Mouse (Mus musculus): ENCODE data around the gene Got1.

The Got1 gene

GRCm38 (mm10) chr19:43524187-43525103 lies at the start of gene Got1:
TSS of gene Got1 (minus strand) at chr19:43524605.
- ChIA-PET CTCF (interaction anchor here in 3 of 4 experiments (0.7 to 1.8 kb wide), 14 partner anchors 22 to 1208 kb away, joined by 3 to 19 read pairs (median 3); partner anchors contain the start of genes Cox15 (in 1 of the 3), Cutc (in 1 of the 3) and Slc25a28 (in 1 of the 3)), POLR2A (interaction anchor here (0.6 to 5.1 kb wide), 56 partner anchors 9 to 1236 kb away, joined by 3 to 45 read pairs (median 4); partner anchors contain the start of genes Slc25a28 (in 3 of the 4), Cnnm1 (in 2 of the 4), Nkx2-3 (in 2 of the 4) and Cox15 (in 1 of the 4))

GRCm38 (mm10) chr19:43570831-43571790 lies 46.7 kb upstream of the Got1 start:
- POLR2A ChIA-PET = interaction anchor here in 3 of 4 experiments (0.5 to 2.0 kb wide), 11 partner anchors 35 to 182 kb away, joined by 3 to 5 read pairs (median 4); partner anchors contain the start of genes Got1 (in 2 of the 3), Slc25a28 (in 2 of the 3), Cox15 (in 1 of the 3) and Cutc (in 1 of the 3)
- CTCF ChIA-PET = interaction anchor here (0.5 to 1.8 kb wide), 40 partner anchors 9 to 1427 kb away, joined by 3 to 12 read pairs (median 4); partner anchors contain the start of gene Got1 (in 1 of the 4)

DNA sequence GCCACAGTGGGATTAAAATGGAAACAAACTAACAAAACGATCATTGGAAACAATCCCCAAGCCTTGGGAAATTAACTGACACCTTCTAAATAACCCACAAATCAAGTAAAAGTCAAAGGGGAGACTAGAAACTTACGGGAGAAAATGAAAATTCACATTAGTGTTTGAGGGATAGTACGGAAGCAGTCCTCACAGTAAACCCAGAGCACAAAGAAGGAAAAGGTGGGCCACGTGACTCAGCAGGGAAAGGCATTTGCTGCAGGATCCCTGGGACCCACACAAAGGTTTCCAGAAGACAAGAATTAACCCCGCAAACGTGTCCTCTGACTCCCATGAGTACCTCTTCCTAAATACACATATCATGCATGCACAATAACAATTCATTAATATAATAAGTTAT lies 44.7 kb upstream of the Got1 start:
- POLR2A ChIA-PET = interaction anchor here in 1 of 4 experiments (1.3 kb wide), 1 partner anchor 48 kb away, joined by 3 read pairs; no protein-coding TSS in a partner anchor
- CTCF ChIA-PET = interaction anchor here in 2 of 4 experiments (0.6 to 1.1 kb wide), 4 partner anchors 37 to 1773 kb away, joined by 3 to 5 read pairs (median 3); no protein-coding TSS in a partner anchor

DNA sequence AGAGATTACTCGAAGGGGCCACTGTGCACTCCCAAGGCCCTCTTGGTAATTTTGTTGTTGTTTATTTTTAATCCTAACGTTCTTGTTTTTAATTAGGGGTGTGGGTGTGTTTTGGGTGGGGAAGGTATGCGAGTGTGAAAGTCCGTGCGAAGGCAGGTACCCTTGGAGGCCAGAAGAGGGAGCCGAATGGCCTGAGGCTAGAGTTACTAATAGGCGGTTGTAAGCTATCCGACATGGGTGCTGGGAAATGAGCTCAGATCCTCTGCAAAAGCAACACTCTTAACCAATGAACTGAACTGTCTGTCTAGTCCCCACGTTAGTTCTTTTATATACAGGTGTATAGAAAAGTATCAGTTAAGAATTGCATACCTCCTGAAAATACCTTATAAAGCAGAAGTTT lies 43.9 kb upstream of the Got1 start:
- CTCF ChIA-PET = interaction anchor here (0.5 to 1.6 kb wide), 15 partner anchors 9 to 1772 kb away, joined by 3 to 8 read pairs (median 4); no protein-coding TSS in a partner anchor

GRCm38 (mm10) chr19:43563166-43563565 lies 38.8 kb upstream of the Got1 start:
- ChIA-PET POLR2A (interaction anchor here in 1 of 4 experiments (0.5 kb wide), 1 partner anchor 83 kb away, joined by 3 read pairs; no protein-coding TSS in a partner anchor), CTCF (interaction anchor here in 2 of 4 experiments (0.6 to 1.4 kb wide), 2 partner anchors 33 to 1690 kb away, joined by 3 read pairs; no protein-coding TSS in a partner anchor)

More for the DNA sequence above, 43.9 kb upstream of the Got1 start:
- POLR2A ChIA-PET = interaction anchor here in 3 of 4 experiments (0.5 to 1.3 kb wide), 5 partner anchors 14 to 107 kb away, joined by 3 to 7 read pairs (median 4); no protein-coding TSS in a partner anchor

GRCm38 (mm10) chr19:43561841-43562240 lies 37.4 kb upstream of the Got1 start:
- CTCF ChIA-PET = interaction anchor here in 1 of 4 experiments (1.0 to 2.1 kb wide), 2 partner anchors 9 to 31 kb away, joined by 4 to 5 read pairs; no protein-coding TSS in a partner anchor
- POLR2A ChIA-PET = interaction anchor here in 1 of 4 experiments (0.5 to 0.6 kb wide), 2 partner anchors 59 to 1735 kb away, joined by 3 to 4 read pairs; no protein-coding TSS in a partner anchor

DNA sequence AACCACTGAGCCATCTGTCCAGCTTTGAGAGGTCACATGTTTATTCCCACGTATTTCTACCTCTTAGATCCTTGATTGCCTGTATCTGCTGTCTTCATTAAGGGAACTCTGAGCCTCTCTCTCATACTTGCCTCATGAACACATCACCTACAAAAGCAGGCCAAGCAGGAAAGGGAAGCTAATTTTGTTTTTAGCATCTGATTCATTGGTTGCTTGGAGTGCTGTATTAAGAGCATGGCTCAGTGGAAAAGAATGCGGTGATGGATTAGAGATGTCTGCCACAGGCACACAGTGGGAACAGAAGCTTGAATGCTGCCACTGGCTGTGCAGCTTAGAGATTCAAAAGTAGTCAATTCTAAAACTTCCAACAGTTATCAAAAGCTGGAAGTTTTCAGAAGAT lies 35.8 kb upstream of the Got1 start:
- CTCF ChIA-PET = interaction anchor here in 1 of 4 experiments (0.9 to 2.1 kb wide), 3 partner anchors 10 to 63 kb away, joined by 3 to 5 read pairs (median 3); no protein-coding TSS in a partner anchor
- POLR2A ChIA-PET = interaction anchor here in 1 of 4 experiments (0.8 kb wide), 1 partner anchor 66 kb away, joined by 3 read pairs; no protein-coding TSS in a partner anchor

GRCm38 (mm10) chr19:43551493-43551890 lies 27.1 kb upstream of the Got1 start:
- CTCF ChIA-PET = interaction anchor here in 1 of 4 experiments (1.2 to 1.5 kb wide), 2 partner anchors 21 to 27 kb away, joined by 3 to 5 read pairs; partner anchors contain the start of gene Got1
- POLR2A ChIA-PET = interaction anchor here in 3 of 4 experiments (0.5 to 1.3 kb wide), 3 partner anchors 19 to 733 kb away, joined by 4 to 17 read pairs (median 4); partner anchors contain the start of gene Got1 (in 1 of the 3)

DNA sequence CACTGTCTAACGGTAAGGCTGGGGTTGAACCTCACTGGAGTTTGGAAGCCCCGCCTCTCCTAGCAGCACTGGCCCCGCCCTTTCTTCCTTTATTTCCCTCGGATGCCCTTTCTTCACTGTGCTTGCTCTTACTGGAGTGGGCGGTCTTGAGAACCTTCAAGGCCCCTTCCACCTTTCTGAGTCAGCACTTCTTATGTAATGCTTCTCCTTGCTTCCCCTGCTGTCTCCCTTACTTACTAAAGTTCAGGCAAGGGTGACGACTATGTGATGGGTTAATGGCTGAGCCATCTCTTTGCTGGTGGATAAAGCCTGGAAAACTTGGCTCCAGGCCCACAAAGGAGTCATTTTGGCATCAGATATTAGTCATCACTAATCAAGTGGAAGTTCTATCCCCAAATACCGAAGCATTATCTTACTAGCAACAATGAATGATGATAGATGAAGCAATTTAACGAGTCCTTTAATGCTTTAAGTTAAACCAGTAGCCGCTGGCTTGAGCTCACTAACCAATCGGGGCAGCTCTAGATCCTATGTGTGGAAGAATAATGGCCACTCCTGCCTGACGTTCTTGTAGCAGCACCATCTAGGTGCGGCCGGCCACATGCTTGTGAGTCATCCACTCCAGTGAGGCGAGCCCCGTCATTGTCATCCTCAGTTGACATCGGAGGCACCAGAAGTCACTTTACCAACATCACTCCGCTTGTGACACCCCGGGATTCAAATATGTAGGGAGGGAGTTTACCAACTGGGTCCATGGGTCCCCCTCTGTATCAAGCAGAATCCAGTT lies 26.5 kb upstream of the Got1 start:
- ChIA-PET POLR2A (interaction anchor here in 2 of 4 experiments (0.5 to 1.3 kb wide), 6 partner anchors 27 to 987 kb away, joined by 3 to 5 read pairs (median 4); partner anchors contain the start of gene Got1 (in 2 of the 2)), CTCF (interaction anchor here in 2 of 4 experiments (1.2 to 1.5 kb wide), 3 partner anchors 20 to 27 kb away, joined by 3 to 5 read pairs (median 3); partner anchors contain the start of gene Got1 (in 1 of the 2))

DNA sequence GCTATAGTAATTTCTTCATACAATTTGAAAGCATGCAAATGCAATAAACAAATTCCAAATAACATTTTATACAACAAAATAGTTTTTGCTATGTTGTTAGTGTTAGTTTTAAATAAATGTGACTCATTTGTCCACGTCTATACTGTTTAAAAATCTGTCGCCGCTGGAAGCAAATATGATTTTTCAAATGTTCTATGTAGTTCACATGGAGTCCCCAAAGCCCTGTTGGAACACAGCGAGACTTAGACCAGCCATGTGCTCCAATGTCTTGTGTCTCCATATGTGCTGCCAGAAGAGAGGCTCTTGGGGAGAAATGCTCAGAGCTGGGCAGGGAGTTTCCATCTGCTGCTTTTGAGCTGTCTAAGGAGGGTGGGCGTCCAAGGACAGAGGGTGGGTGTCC lies 23.7 kb upstream of the Got1 start:
- ChIA-PET POLR2A (interaction anchor here in 1 of 4 experiments (0.6 kb wide), 1 partner anchor 21 kb away, joined by 3 read pairs; no protein-coding TSS in a partner anchor), CTCF (interaction anchor here in 2 of 4 experiments (0.5 to 1.0 kb wide), 2 partner anchors 18 to 80 kb away, joined by 4 to 5 read pairs; no protein-coding TSS in a partner anchor)

DNA sequence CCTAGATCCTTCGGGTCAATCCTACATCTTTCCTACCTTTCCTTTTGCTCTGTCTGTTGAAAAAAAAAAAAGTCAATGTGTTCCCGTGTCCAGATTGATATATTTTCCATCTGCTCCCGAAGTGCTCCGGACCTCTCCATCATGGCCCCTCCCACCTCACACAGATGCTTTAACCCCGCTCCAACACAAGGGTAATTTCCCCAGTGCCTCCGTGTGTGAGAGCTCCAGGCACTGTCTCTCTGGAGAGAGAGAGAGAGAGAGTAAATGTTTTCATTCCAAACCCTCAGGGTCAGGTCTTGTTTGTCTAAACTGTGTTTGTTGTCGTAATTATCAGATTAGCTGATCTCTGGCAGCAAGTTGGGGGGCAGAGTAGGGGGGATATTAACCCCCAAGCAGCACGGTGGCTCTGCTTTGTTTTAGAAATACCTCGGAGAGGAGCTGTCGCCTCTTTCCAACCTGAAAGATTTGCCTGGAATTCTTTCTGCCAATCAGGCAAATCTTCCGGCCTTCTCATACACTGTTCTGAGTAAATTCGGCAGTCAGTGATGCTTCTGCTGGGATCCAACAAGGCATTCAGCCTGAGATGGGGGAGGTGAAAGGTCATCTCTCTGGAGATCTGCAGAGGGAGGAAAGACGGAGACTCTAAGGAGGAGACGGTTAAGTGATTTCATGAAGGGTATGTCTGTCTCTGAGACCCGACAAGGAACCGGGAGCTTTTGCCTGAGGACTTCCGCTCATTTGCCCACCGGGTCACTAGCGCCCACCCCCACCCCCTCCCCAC lies 22.1 kb upstream of the Got1 start:
- CTCF ChIA-PET = interaction anchor here in 3 of 4 experiments (0.6 to 1.2 kb wide), 8 partner anchors 16 to 115 kb away, joined by 3 to 4 read pairs (median 3); no protein-coding TSS in a partner anchor
- POLR2A ChIA-PET = interaction anchor here in 2 of 4 experiments (0.7 to 0.9 kb wide), 3 partner anchors 22 to 402 kb away, joined by 3 to 7 read pairs (median 4); no protein-coding TSS in a partner anchor

- POLR2A ChIA-PET = no interaction called here
- CTCF ChIA-PET = no interaction called here
These were observed 11.0 kb upstream of the Got1 start for GRCm38 (mm10) chr19:43535372-43535771.

GRCm38 (mm10) chr19:43530921-43531320 lies 6.5 kb upstream of the Got1 start:
- CTCF ChIA-PET = interaction anchor here (0.6 to 3.0 kb wide), 82 partner anchors 9 to 765 kb away, joined by 3 to 55 read pairs (median 5); partner anchors contain the start of genes Slc25a28 (in 3 of the 4), Cox15 (in 2 of the 4), Cutc (in 2 of the 4) and Nkx2-3 (in 2 of the 4)
- POLR2A ChIA-PET = interaction anchor here in 3 of 4 experiments (0.6 to 1.8 kb wide), 14 partner anchors 10 to 131 kb away, joined by 3 to 11 read pairs (median 4); no protein-coding TSS in a partner anchor

GRCm38 (mm10) chr19:43530197-43530770 lies 5.9 kb upstream of the Got1 start:
- ChIA-PET CTCF (interaction anchor here (0.5 to 3.0 kb wide), 88 partner anchors 9 to 766 kb away, joined by 3 to 55 read pairs (median 4); partner anchors contain the start of genes Slc25a28 (in 3 of the 4), Cox15 (in 2 of the 4), Cutc (in 2 of the 4) and Entpd7 (in 2 of the 4)), POLR2A (interaction anchor here (0.6 to 1.8 kb wide), 16 partner anchors 9 to 269 kb away, joined by 3 to 11 read pairs (median 4); no protein-coding TSS in a partner anchor)
